Mouse (Mus musculus) CH12.LX (cell line): ENCODE data around the gene Prelid3b. TPM values are rescaled to one million over a fixed set of nuclear protein-coding genes. Genes with fewer than 3 reads are reported as not detected.

Experiments
- DNase-seq: peaks from one replicate; pipeline ENCODE4 v3.0.0-alpha.2; 2013; ENCODE audit errors: extremely low read depth
- H3K27ac ChIP-seq: 2 replicates; pipeline ENCODE4 v1.5.1; 2012; ENCODE audit warnings: low read depth, mild to moderate bottlenecking, control low read depth, moderate library complexity; ENCODE audit not compliant: insufficient read depth
- H3K27me3 ChIP-seq: replicated peaks from 2 replicates; pipeline ENCODE3; 2012; ENCODE audit warnings: inconsistent platforms
- H3K36me3 ChIP-seq, 2 experiments: replicated peaks in 1 of 2; 2 replicates each; pipeline versions ENCODE3 to v1.6.1; 2012; ENCODE audit warnings: inconsistent platforms in 1 of 2, low read length in 1 of 2, mild to moderate bottlenecking in 1 of 2, mixed read lengths in 1 of 2, moderate library complexity in 1 of 2; ENCODE audit not compliant: control insufficient read depth in 1 of 2, insufficient read depth in 1 of 2
- H3K4me1 ChIP-seq, 2 experiments: 2 replicates each; pipeline ENCODE4 v1.6.1; 2012; ENCODE audit warnings: inconsistent platforms in 1 of 2, moderate library complexity in 1 of 2; ENCODE audit not compliant: insufficient read depth in 2 of 2, control insufficient read depth in 1 of 2
- H3K4me2 ChIP-seq: 2 replicates; pipeline ENCODE4 v1.6.1; 2012; ENCODE audit warnings: low read depth, mild to moderate bottlenecking, control low read depth; ENCODE audit not compliant: poor library complexity, insufficient read depth, severe bottlenecking
- H3K4me3 ChIP-seq, 3 experiments: fragments of 150-350 bp in 1 of 3; sonication (generic) in 1 of 3; replicated peaks in 1 of 3; 2 replicates each; pipeline versions ENCODE3 to v1.5.1; 2011 to 2012; ENCODE audit warnings: low read depth in 2 of 3, low read length in 2 of 3, mild to moderate bottlenecking in 2 of 3, moderate library complexity in 2 of 3, control low read depth in 1 of 3, improper control_type of control experiment in 1 of 3, inconsistent platforms in 1 of 3, mixed read lengths in 1 of 3; ENCODE audit not compliant: poor library complexity in 1 of 3
- H3K79me2 ChIP-seq: replicated peaks from 2 replicates; pipeline ENCODE4 v1.6.1; 2012; ENCODE audit warnings: mild to moderate bottlenecking, moderate library complexity; ENCODE audit not compliant: control insufficient read depth, poor library complexity, insufficient read depth, severe bottlenecking; ENCODE audit errors: extremely low read depth
- H3K9ac ChIP-seq: 2 replicates; pipeline ENCODE4 v1.6.1; 2012; ENCODE audit warnings: low read depth, mild to moderate bottlenecking, control low read depth, moderate library complexity; ENCODE audit not compliant: insufficient read depth
- H3K9me3 ChIP-seq: replicated peaks from 2 replicates; pipeline ENCODE3; 2012; ENCODE audit warnings: low read length, inconsistent platforms, mixed read lengths
- BHLHE40 ChIP-seq: IDR thresholded peaks from 2 replicates; pipeline ENCODE4 v1.6.1; 2011; ENCODE audit warnings: mild to moderate bottlenecking, low read depth, low read length, improper control_type of control experiment
- CHD2 ChIP-seq: IDR thresholded peaks from 2 replicates; pipeline ENCODE4 v1.6.1; 2011; ENCODE audit warnings: low read length, improper control_type of control experiment
- CTCF ChIP-seq, 2 experiments: IDR thresholded peaks in 1 of 2; conservative IDR thresholded peaks in 1 of 2; 2 replicates each; pipeline ENCODE4 v1.5.1; 2011 to 2012; ENCODE audit warnings: low read depth in 2 of 2, low read length in 2 of 2, improper control_type of control experiment in 1 of 2, inconsistent platforms in 1 of 2, mild to moderate bottlenecking in 1 of 2, moderate library complexity in 1 of 2
- E2F4 ChIP-seq: IDR thresholded peaks from 2 replicates; pipeline ENCODE4 v1.6.1; 2011; ENCODE audit warnings: low read depth, low read length, improper control_type of control experiment; ENCODE audit not compliant: insufficient replicate concordance
- EP300 ChIP-seq: IDR thresholded peaks from 2 replicates; pipeline ENCODE4 v1.6.1; 2011; ENCODE audit warnings: low read length, improper control_type of control experiment
- ETS1 ChIP-seq: conservative IDR thresholded peaks from 2 replicates; pipeline ENCODE4 v1.6.1; 2012; ENCODE audit warnings: low read depth, mild to moderate bottlenecking, inconsistent platforms, low read length, improper control_type of control experiment, moderate library complexity
- IRF4 ChIP-seq: IDR thresholded peaks from 2 replicates; pipeline ENCODE4 v1.6.1; 2014; ENCODE audit warnings: low read depth, mild to moderate bottlenecking, inconsistent platforms, low read length, improper control_type of control experiment
- JUND ChIP-seq: conservative IDR thresholded peaks from 2 replicates; pipeline ENCODE4 v1.6.1; 2011; ENCODE audit warnings: low read depth, low read length, improper control_type of control experiment
- KAT2A ChIP-seq: IDR thresholded peaks from 2 replicates; pipeline ENCODE4 v1.6.1; 2012; ENCODE audit warnings: low read length, improper control_type of control experiment, inconsistent platforms; ENCODE audit not compliant: insufficient replicate concordance
- MAFK ChIP-seq: IDR thresholded peaks from 2 replicates; pipeline ENCODE4 v1.6.1; 2011; ENCODE audit warnings: low read length, improper control_type of control experiment; ENCODE audit not compliant: insufficient replicate concordance
- MAX ChIP-seq: IDR thresholded peaks from 2 replicates; pipeline ENCODE4 v1.6.1; 2011; ENCODE audit warnings: low read length, improper control_type of control experiment
- MEF2A ChIP-seq: IDR thresholded peaks from 2 replicates; pipeline ENCODE4 v1.6.1; 2014; ENCODE audit warnings: low read depth, mild to moderate bottlenecking, inconsistent platforms, low read length, improper control_type of control experiment, borderline replicate concordance
- MXI1 ChIP-seq: IDR thresholded peaks from 2 replicates; pipeline ENCODE4 v1.6.1; 2011; ENCODE audit warnings: mild to moderate bottlenecking, low read depth, low read length, improper control_type of control experiment
- MYC ChIP-seq: IDR thresholded peaks from 2 replicates; pipeline ENCODE4 v1.6.1; 2011; ENCODE audit warnings: low read depth, mild to moderate bottlenecking, improper control_type of control experiment, low read length
- POLR2AphosphoS2 ChIP-seq: IDR thresholded peaks from 2 replicates; pipeline ENCODE4 v1.6.1; 2011; ENCODE audit warnings: low read depth, low read length, improper control_type of control experiment
- RCOR1 ChIP-seq: conservative IDR thresholded peaks from 2 replicates; pipeline ENCODE4 v1.6.1; 2012; ENCODE audit warnings: low read depth, mild to moderate bottlenecking, inconsistent platforms, low read length, improper control_type of control experiment
- SIN3A ChIP-seq: IDR thresholded peaks from 2 replicates; pipeline ENCODE4 v1.6.1; 2012; ENCODE audit warnings: low read length, improper control_type of control experiment, inconsistent platforms
- TCF12 ChIP-seq: IDR thresholded peaks from 2 replicates; pipeline ENCODE4 v1.6.1; 2014; ENCODE audit warnings: low read depth, mild to moderate bottlenecking, inconsistent platforms, low read length, improper control_type of control experiment
- USF2 ChIP-seq: conservative IDR thresholded peaks from 2 replicates; pipeline ENCODE4 v1.6.1; 2011; ENCODE audit warnings: low read depth, low read length, improper control_type of control experiment
- ZKSCAN1 ChIP-seq: IDR thresholded peaks from 2 replicates; pipeline ENCODE4 v1.6.1; 2012; ENCODE audit warnings: low read depth, inconsistent platforms, low read length, improper control_type of control experiment, borderline replicate concordance
- ZMIZ1 ChIP-seq: IDR thresholded peaks from 2 replicates; pipeline ENCODE4 v1.6.1; 2012; ENCODE audit warnings: low read depth, mild to moderate bottlenecking, inconsistent platforms, low read length, improper control_type of control experiment
- dilution Hi-C: fragments of 300-500 bp; cut with MboI; formaldehyde crosslinking; loops from 2 replicates; pipeline ENCODE4 v1.14.3; 2020; ENCODE audit warnings: low sequenced_read_pairs; ENCODE audit not compliant: extremely low pct_unique_long_range_greater_than_20kb, extremely low pct_ligation_motif_present
- in situ Hi-C: fragments of 300-500 bp; cut with MboI; formaldehyde crosslinking; loops from 3 replicates; pipeline ENCODE4 v1.14.3; 2019; ENCODE audit warnings: low sequenced_read_pairs, low pct_ligation_motif_present, low pct_unique_long_range_greater_than_20kb, mixed read lengths
- polyA plus RNA-seq: library from polyadenylated mRNA; unstranded; fragments of >175 nt; gene quantifications from 2 replicates; pipeline ENCODE4 v1.2.1, GENCODE M21; 2012; ENCODE audit warnings: low read depth; ENCODE audit not compliant: insufficient read length
- total RNA-seq, 2 experiments: library from RNA; depleted of rRNA; stranded (reverse); fragments of 300-350 nt in 1 of 2; fragments of >200 nt in 1 of 2; gene quantifications; 2 replicates each; pipeline ENCODE4 v1.2.3; 2012 to 2014

Gene Prelid3b
- total and polyA plus RNA-seq, 3 experiments, result 90.3 to 187 (median 179) TPM

DNA sequence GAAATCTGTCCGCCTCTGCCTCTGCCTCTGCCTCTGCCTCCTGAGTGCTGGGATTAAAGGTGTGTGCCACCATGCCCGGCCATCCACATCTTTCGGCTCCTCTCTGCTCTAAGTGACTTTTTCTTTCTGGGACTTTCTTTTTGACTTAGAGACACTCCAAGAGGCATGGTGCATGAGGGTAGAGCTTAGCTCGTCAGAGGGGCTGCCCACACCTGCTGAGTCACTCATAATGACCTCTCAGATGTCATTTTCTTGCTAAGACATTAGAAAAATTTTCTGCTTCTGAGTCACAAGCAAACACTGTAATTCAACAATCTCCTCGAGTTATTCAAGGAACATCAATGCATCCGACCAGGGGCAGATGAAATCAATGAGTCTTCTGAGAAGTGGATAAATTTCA, 27.9 kb downstream of the Prelid3b start (continued):
- no peak for TF ChIP-seq SIN3A
- no peak for TF ChIP-seq E2F4
- TF ChIP-seq CTCF (conservative IDR thresholded peaks at IDR 0.05 in 1 of 2, IDR thresholded peaks at IDR 0.05 in 1 of 2; ENCODE audit: low read depth in 2 of 2, low read length in 2 of 2), result no peak
- no peak for TF ChIP-seq ZKSCAN1
- no peak for TF ChIP-seq POLR2AphosphoS2
- peak; percentile 46; the same call in 1 of the 2 replicates for TF ChIP-seq MAFK
- TF ChIP-seq BHLHE40, result peak; percentile 65
- TF ChIP-seq ETS1, result peak; percentile 49; the same call in 1 of the 2 replicates
- TF ChIP-seq CHD2, result no peak
- TF ChIP-seq IRF4, result peak; percentile 67; the same call in 1 of the 2 replicates
- no peak for TF ChIP-seq MEF2A
- no peak for TF ChIP-seq USF2
- no peak for TF ChIP-seq RCOR1
- TF ChIP-seq KAT2A, result no peak

DNA sequence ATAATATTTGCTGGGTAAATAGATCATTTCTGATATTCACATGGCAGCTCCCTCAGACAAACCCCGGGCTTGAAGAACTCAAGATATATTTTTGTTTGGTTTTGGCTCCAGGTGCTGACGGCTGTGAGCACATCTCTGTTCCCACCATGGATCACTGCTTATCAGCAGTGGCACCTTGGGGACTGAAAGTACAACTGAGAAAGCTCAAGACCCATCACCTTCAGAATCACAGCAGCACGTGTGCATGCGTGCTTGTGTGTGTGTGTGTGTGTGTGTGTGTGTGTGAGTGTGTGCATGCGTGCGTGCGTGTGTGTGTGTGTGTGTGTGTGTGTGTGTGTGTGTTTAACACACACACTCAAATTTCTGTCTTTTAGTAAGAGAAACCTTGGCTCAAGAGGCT, 28.5 kb downstream of the Prelid3b start:
- no peak overlapping the region for H3K4me2 ChIP-seq
- no peak overlapping the region for H3K27ac ChIP-seq
- H3K27me3 ChIP-seq, result peaks cover 1% of the 10 kb centered on the region
- TF ChIP-seq ZMIZ1 (no peak), RCOR1 (no peak), USF2 (no peak), EP300 (0 out of 2 replicates have a peak, but pooled peaks have one; percentile 23), MYC (0 out of 2 replicates have a peak, but pooled peaks have one; percentile 37), MXI1 (0 out of 2 replicates have a peak, but pooled peaks have one; percentile 15), IRF4 (peak; percentile 55), SIN3A (0 out of 2 replicates have a peak, but pooled peaks have one; percentile 28), TCF12 (peak; percentile 54; the same call in 1 of the 2 replicates), BHLHE40 (peak; percentile 96), ETS1 (peak; percentile 43; the same call in 1 of the 2 replicates), JUND (no peak), POLR2AphosphoS2 (no peak), MEF2A (0 out of 2 replicates have a peak, but pooled peaks have one; percentile 36), MAX (0 out of 2 replicates have a peak, but pooled peaks have one; percentile 60)
- H3K79me2 ChIP-seq, result no peaks in the 10 kb centered on the region
- no peak overlapping the region for H3K9ac ChIP-seq
- in situ Hi-C loops (no loop called here), dilution Hi-C loops (no loop called here)
- DNase-seq, result no peak
- H3K9me3 ChIP-seq, result no peaks in the 10 kb centered on the region
- H3K4me3 ChIP-seq, result no peak overlapping the region
- H3K36me3 ChIP-seq, result no peaks in the 10 kb centered on the region
- peaks cover 29 to 47% of the 10 kb centered on the region in 2 experiments for H3K4me1 ChIP-seq
